Mouse (Mus musculus) heart, embryonic 10.5 days (tissue): Measurements from ENCODE around the gene Il9r. TPM values are rescaled to one million over a fixed set of nuclear protein-coding genes. Genes with fewer than 3 reads are reported as not detected.
A peak's percentile ranks its signal among the peaks of the same experiment; 100 is the strongest.

ENCODE experiments used
- DNase-seq: peaks from one replicate; pipeline ENCODE4 v3.0.0-alpha.2; 2017; ENCODE audit warnings: low spot score
- H3K27ac ChIP-seq: fragments of 300-500 bp; sonication (generic); 2 replicates; pipeline ENCODE4 v1.5.1; 2016; ENCODE audit warnings: mild to moderate bottlenecking
- H3K27me3 ChIP-seq: fragments of 300-500 bp; sonication (generic); 2 replicates; pipeline ENCODE4 v1.6.1; 2016; ENCODE audit warnings: mild to moderate bottlenecking; ENCODE audit not compliant: poor library complexity, insufficient read depth, severe bottlenecking
- H3K36me3 ChIP-seq: fragments of 300-500 bp; sonication (generic); 2 replicates; pipeline ENCODE4 v1.6.1; 2016; ENCODE audit warnings: mild to moderate bottlenecking, moderate library complexity
- H3K4me1 ChIP-seq: fragments of 300-500 bp; sonication (generic); 2 replicates; pipeline ENCODE4 v1.6.1; 2016; ENCODE audit warnings: mild to moderate bottlenecking
- H3K4me3 ChIP-seq: fragments of 300-500 bp; sonication (generic); 2 replicates; pipeline ENCODE4 v1.5.1; 2016; ENCODE audit warnings: mild to moderate bottlenecking, moderate library complexity
- H3K9me3 ChIP-seq: fragments of 300-500 bp; sonication (generic); 2 replicates; pipeline ENCODE4 v1.6.1; 2016; ENCODE audit warnings: mild to moderate bottlenecking, moderate library complexity
- WGBS: fragments of 180-500 bp; shearing (Covaris S2); methylation state at CpG from one replicate; pipeline ENCODE4 v1.1.7; 2016; 5-methylcytosine and 5-hydroxymethylcytosine counted together
- polyA plus RNA-seq: library from polyadenylated mRNA; unstranded; fragments of >200 nt; fragmentation: Nextera tagmentation; extraction: Ambion mirVana; gene quantifications from 2 replicates; pipeline ENCODE4 v1.2.1, GENCODE M21; 2016

Il9r gene
- polyA plus RNA-seq, 1 experiment from 2014 or later: 0.14 TPM

- 82% methylated on average over 2 of the region's 2 CpGs for WGBS
- peaks cover 87% of the 10 kb centered on the region for H3K36me3 ChIP-seq
- H3K4me1 ChIP-seq: 0 out of 2 replicates have a peak, but pooled peaks cover 4% of the 10 kb centered on the region
- no peaks in the 10 kb centered on the region for H3K9me3 ChIP-seq
- no peaks in the 10 kb centered on the region for H3K27me3 ChIP-seq
- no peak for DNase-seq
- no peak overlapping the region for H3K4me3 ChIP-seq
- no peak overlapping the region for H3K27ac ChIP-seq
Observed at GRCm38 (mm10) chr11:32236132-32236531, 36.1 kb upstream of the Il9r start.

DNA sequence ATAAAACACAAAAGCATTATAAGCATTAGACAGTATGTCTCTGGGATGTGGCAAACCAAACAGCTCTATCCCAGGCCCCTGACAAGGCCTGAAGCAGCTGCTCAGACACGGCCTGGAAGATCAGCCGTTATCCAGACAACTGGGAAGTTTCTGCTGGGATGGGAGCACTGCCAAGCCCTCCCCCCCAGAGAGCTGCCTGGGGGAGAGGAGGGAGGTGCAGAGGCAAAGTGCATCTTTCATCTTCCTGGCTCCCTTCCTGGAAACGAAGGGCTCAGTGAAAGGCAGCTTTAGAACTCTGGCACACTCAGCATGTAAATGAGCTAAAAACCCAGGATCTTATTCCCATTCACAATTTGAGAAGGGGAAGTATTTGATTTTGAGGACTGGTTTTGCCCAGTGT lies 35.6 kb upstream of the Il9r start:
- Histone ChIP-seq H3K27me3 (no peaks in the 10 kb centered on the region), H3K9me3 (no peaks in the 10 kb centered on the region), H3K4me3 (no peak overlapping the region), H3K4me1 (0 out of 2 replicates have a peak, but pooled peaks cover 4% of the 10 kb centered on the region), H3K27ac (no peak overlapping the region), H3K36me3 (peaks cover 87% of the 10 kb centered on the region)
- WGBS: 64% methylated on average over 3 of the region's 3 CpGs
- DNase-seq: no peak

- H3K36me3 ChIP-seq: peaks cover 87% of the 10 kb centered on the region
- no peak overlapping the region for H3K27ac ChIP-seq
- H3K9me3 ChIP-seq: no peaks in the 10 kb centered on the region
- H3K4me1 ChIP-seq: 0 out of 2 replicates have a peak, but pooled peaks cover 4% of the 10 kb centered on the region
- WGBS: 81% methylated on average over 6 of the region's 6 CpGs
- H3K4me3 ChIP-seq: no peak overlapping the region
- H3K27me3 ChIP-seq: no peaks in the 10 kb centered on the region
- DNase-seq: no peak
Observed at GRCm38 (mm10) chr11:32234816-32235485, 34.9 kb upstream of the Il9r start.

GRCm38 (mm10) chr11:32233895-32234294 lies 33.8 kb upstream of the Il9r start:
- Histone ChIP-seq H3K36me3 (peaks cover 89% of the 10 kb centered on the region), H3K9me3 (no peaks in the 10 kb centered on the region), H3K4me3 (no peak overlapping the region), H3K4me1 (0 out of 2 replicates have a peak, but pooled peaks cover 4% of the 10 kb centered on the region), H3K27me3 (no peaks in the 10 kb centered on the region), H3K27ac (no peak overlapping the region)
- 81% methylated on average over 3 of the region's 3 CpGs for WGBS
- DNase-seq: no peak

DNA sequence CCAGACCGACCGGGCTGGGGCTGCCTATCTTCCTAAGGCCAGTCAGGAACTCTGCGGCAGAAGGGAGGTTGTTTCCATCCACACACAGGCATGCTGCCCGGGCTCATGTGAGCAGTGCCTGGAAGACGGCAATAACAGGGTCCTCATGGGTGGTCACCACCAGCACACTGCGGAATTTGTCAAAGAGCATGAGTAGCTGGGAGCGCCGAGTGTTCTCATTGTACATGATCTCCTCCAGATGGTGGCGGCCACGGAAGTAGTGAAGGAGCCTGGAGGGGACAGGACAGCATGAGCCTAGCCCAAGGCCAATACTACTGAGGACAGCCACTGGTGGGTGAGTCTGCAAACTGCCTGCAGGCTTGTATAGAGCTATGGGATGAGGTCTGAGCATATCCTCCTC lies 32.8 kb upstream of the Il9r start:
- H3K4me1 ChIP-seq: 0 out of 2 replicates have a peak, but pooled peaks cover 8% of the 10 kb centered on the region
- 88% methylated on average over 10 of the region's 10 CpGs for WGBS
- H3K9me3 ChIP-seq: no peaks in the 10 kb centered on the region
- no peaks in the 10 kb centered on the region for H3K27me3 ChIP-seq
- no peak overlapping the region for H3K27ac ChIP-seq
- peaks cover 91% of the 10 kb centered on the region for H3K36me3 ChIP-seq
- DNase-seq: no peak
- no peak overlapping the region for H3K4me3 ChIP-seq

- 88% methylated on average over 2 of the region's 2 CpGs for WGBS
- H3K4me3 ChIP-seq: no peak overlapping the region
- H3K27ac ChIP-seq: no peak overlapping the region
- peaks cover 17% of the 10 kb centered on the region for H3K4me1 ChIP-seq
- peaks cover 75% of the 10 kb centered on the region for H3K36me3 ChIP-seq
- no peaks in the 10 kb centered on the region for H3K9me3 ChIP-seq
- H3K27me3 ChIP-seq: no peaks in the 10 kb centered on the region
- DNase-seq: no peak
Observed at GRCm38 (mm10) chr11:32231125-32231524, 31.0 kb upstream of the Il9r start.

DNA sequence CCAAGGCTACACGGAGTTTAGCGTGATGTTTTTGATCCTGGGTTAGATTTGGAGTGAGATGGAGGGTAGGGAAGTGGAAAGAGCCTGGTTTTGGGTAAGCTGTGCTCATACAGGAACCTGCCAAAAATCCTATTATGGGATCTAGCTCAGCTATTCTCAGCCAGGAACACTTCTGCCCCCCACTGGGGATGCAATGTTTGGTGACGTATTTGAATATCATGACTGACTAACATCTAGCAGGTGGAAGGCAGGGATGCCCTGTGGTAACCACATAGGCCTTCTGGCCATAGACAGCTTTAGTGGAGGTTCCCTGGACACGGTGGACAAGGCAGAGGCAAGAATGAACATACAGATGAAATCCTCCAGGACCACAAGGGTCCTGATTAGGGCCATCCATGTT lies 30.1 kb upstream of the Il9r start:
- Histone ChIP-seq H3K36me3 (peaks cover 71% of the 10 kb centered on the region), H3K9me3 (no peaks in the 10 kb centered on the region), H3K27ac (no peak overlapping the region), H3K27me3 (no peaks in the 10 kb centered on the region), H3K4me3 (no peak overlapping the region), H3K4me1 (peaks cover 26% of the 10 kb centered on the region)
- no peak for DNase-seq
- WGBS: 78% methylated on average over 4 of the region's 4 CpGs

DNA sequence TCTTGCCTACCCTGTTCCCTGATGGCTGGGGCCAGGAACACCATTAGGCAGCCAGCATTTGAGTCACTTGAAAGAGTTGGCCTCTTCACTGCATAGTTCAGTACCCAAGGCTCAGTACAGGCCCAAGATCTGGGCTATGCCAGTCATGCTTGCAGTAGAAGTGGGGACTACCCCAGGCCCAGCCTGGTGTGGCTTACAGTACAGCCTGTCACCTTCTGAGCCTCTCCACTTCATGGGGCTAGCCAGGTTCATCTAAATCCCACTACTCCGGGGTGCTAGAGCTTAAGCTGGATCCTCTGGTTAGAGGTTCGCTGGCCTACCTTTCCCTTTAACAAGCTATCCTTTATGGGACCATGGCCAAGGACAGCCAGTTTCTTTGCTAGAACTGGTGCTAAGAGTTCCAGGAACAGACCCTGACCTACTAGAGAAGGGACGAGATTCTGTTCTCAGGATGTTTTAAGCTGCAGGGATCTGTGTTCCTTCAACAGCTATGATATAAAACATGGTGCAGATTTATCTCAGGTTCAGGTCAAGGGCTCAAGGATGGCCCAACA lies 28.3 kb upstream of the Il9r start:
- Histone ChIP-seq H3K36me3 (peaks cover 52% of the 10 kb centered on the region), H3K9me3 (no peaks in the 10 kb centered on the region)
- 81% methylated on average over 3 of the region's 3 CpGs for WGBS

DNA sequence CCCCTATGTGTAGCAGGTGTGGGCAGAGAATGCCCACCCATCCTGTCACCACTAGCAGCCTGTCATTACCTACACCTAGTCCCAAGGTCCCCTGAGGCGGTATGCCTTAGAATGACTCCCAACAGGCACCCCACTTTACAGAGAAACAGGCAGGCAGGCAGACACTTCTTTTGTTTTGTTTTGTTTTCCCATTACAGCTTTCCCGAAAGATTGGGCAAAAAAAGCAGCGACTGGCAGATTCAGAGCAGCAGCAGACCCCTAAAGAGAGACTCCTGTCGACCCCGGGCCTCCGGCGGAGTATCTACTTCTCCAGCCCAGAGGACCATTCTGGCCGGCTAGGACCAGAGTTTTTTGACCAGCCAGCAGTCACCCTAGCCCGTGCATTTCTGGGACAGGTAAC lies 27.5 kb upstream of the Il9r start:
- H3K36me3 ChIP-seq: peaks cover 44% of the 10 kb centered on the region

More for the DNA sequence above, 28.3 kb upstream of the Il9r start:
- DNase-seq: no peak
- H3K4me1 ChIP-seq: peaks cover 41% of the 10 kb centered on the region
- H3K27me3 ChIP-seq: 0 out of 2 replicates have a peak, but pooled peaks cover 5% of the 10 kb centered on the region
- no peak overlapping the region for H3K27ac ChIP-seq
- no peak overlapping the region for H3K4me3 ChIP-seq

GRCm38 (mm10) chr11:32227041-32227440 lies 27.0 kb upstream of the Il9r start:
- Histone ChIP-seq H3K9me3 (no peaks in the 10 kb centered on the region), H3K4me1 (peaks cover 53% of the 10 kb centered on the region), H3K27me3 (0 out of 2 replicates have a peak, but pooled peaks cover 5% of the 10 kb centered on the region), H3K27ac (peak overlapping the region; percentile 93), H3K4me3 (peak overlapping the region; percentile 71), H3K36me3 (peaks cover 39% of the 10 kb centered on the region)
- no peak for DNase-seq
- 50% methylated on average over 1 of the region's 1 CpGs for WGBS

More for the DNA sequence above, 27.5 kb upstream of the Il9r start:
- Histone ChIP-seq H3K27ac (0 out of 2 replicates have a peak overlapping the region, but pooled peaks have one; percentile 2), H3K9me3 (no peaks in the 10 kb centered on the region), H3K4me3 (peak overlapping the region; percentile 71; the same call in 1 of the 2 replicates), H3K27me3 (0 out of 2 replicates have a peak, but pooled peaks cover 5% of the 10 kb centered on the region), H3K4me1 (peaks cover 48% of the 10 kb centered on the region)
- no peak for DNase-seq
- WGBS: 86% methylated on average over 9 of the region's 9 CpGs

DNA sequence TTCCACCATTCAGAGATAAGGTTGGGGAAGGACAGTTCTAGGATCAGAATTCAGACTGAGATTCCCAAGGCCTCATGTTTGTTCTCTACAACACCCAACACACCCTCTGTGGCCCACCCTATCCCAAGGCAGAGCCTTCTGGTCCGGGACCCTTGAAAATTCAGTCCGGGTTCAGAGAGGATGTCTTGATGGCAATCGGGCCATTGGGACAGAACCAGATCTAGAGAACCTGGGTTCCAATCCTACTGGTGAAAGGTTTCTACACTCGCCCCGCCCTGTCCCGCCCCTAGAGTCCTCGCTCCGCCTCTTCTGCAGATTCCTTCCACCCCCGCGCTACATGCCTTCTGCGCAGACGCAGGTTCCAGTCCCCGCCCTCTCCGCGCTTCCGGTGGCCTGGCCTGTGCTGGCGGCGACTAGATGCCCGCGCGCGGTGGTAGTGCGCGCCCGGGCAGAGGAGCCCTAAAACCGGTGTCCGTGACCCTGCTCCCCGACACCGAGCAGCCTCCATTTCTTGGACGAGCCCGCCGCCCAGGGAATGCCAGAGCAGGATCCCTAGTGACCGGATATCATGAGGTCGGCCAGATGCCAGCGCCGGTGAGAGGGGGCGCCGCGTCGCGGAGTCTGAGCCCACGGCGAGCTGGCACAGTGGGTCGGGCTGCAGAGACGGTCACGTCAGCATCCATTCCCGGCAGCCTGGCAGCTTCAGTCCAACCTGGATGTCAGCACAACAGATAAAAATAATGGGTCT lies 26.2 kb upstream of the Il9r start, which contains the start of gene Mpg:
TSS of gene Mpg (plus strand) at position 382 of the 748 bp plus-strand sequence.
- Histone ChIP-seq H3K4me1 (peaks cover 59% of the 10 kb centered on the region), H3K9me3 (no peaks in the 10 kb centered on the region), H3K4me3 (peak within 1 kb of the TSS; percentile 71), H3K27me3 (0 out of 2 replicates have a peak, but pooled peaks cover 5% of the 10 kb centered on the region), H3K36me3 (peaks cover 32% of the 10 kb centered on the region), H3K27ac (peak within 1 kb of the TSS; percentile 93)
- WGBS: 3% methylated on average over 47 of the region's 47 CpGs
- peak; percentile 95 for DNase-seq

- no peak for DNase-seq
- H3K9me3 ChIP-seq: no peaks in the 10 kb centered on the region
- 50% methylated on average over 7 of the region's 7 CpGs for WGBS
- H3K4me1 ChIP-seq: peaks cover 67% of the 10 kb centered on the region
- H3K36me3 ChIP-seq: peaks cover 23% of the 10 kb centered on the region
- 0 out of 2 replicates have a peak, but pooled peaks cover 5% of the 10 kb centered on the region for H3K27me3 ChIP-seq
- peak overlapping the region; percentile 93 for H3K27ac ChIP-seq
- H3K4me3 ChIP-seq: 0 out of 2 replicates have a peak overlapping the region, but pooled peaks have one; percentile 71
Observed at GRCm38 (mm10) chr11:32225222-32226104, 25.4 kb upstream of the Il9r start.
